Mouse (Mus musculus) liver, embryonic 14.5 days (tissue): ENCODE data around the gene Fam221b.

ENCODE experiments used
- CTCF ChIP-seq: IDR thresholded peaks from 2 replicates; pipeline ENCODE4 v1.5.1; 2016; ENCODE audit warnings: antibody characterized with exemption, low read depth, control low read depth
- EP300 ChIP-seq: IDR thresholded peaks from 2 replicates; pipeline ENCODE4 v1.6.1; 2016; ENCODE audit warnings: antibody characterized with exemption, low read depth

DNA sequence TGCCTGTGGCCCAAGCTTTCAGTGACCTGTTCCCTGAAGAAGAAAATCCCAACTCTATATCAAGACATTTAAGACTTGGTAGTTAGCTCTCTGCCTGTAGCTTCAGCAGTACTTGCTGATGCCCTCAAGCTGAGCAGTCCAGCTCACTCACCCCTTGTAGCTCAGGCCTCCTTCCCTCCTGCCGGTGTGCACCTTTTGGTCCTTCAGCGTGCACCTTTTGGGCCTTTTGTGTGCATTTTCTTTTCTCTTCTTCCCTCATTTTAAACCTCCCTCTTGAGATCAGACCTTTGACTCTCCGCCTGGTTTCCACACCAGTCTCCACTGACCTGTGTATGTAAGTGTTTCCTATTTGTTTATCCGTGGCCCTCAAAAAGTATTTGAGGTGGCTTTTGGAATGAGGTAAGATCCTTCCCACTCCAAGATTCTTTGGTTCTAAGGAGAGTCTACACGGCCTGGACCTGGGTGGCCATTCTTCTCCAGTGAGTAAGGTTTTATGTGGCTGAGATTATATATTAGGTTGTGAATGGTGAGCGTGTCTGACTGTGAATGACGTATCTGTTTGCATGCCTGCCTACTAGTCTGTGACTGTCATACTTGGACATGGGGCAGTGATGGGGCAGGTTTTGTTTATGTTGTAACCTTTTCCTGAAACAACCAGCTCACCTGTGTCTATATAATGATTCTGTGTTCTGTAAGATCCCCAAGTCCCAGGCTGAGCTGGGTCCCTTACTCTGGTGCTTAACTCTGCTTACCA is 34.1 kb downstream of the Fam221b start:
- no peak for TF ChIP-seq CTCF
- no peak for TF ChIP-seq EP300
